27 mouse cellular contexts compared by ENCODE assay signal in the genomic region with DNA sequence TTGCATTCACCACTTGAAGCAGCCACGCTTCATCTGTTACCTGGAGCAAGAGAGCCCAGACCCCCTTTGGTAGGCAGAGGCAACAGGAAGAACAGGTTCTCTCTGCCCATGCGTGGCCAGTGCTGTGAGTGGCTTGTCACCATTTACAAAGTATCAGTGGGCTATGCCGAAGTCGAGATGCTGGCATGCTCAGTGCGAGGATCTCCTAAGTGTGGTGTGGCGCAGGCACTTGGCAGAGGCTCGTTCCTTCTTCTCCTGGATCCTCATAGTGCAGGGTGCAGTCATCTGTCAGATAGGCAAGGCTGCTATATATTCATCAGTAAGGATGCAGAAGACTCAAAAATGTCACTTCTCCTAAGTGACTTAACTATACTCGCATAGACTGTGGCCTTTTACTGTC. TPM values are rescaled to one million over a fixed set of nuclear protein-coding genes. Genes with fewer than 3 reads are reported as not detected.
"Had no signal": no experiment of that assay in that cellular context is flagged by ENCODE, and none has a peak within 500 bp of the region (broad histone marks: within the 10 kb centered on the region; RNA-seq: fewer than 3 reads in every experiment).

No protein-coding gene starts in this region.

- H3K9me3 ChIP-seq: limb, embryonic 10.5 days; limb, embryonic 13.5 days; liver, embryonic 12.5 days; liver, embryonic 15.5 days; lung, embryonic 15.5 days had no signal

- H3K4me3 ChIP-seq: limb, embryonic 10.5 days; limb, embryonic 13.5 days; liver, embryonic 12.5 days; liver, embryonic 15.5 days; lung, embryonic 15.5 days had no signal

- H3K4me1 ChIP-seq: limb, embryonic 10.5 days; limb, embryonic 13.5 days; liver, embryonic 15.5 days; lung, embryonic 15.5 days had no signal

- H3K36me3 ChIP-seq: limb, embryonic 10.5 days; liver, embryonic 12.5 days; liver, embryonic 15.5 days; lung, embryonic 15.5 days had no signal

- DNase-seq: kidney, adult 18-20 months; kidney, adult 9 months; kidney, postnatal 25 days; layer of hippocampus, postnatal 36 days; liver; lung, adult 18-20 months; lung, postnatal 10 days; lung, postnatal 4 days; midbrain, embryonic 14.5 days; right cerebral cortex, adult 18-20 months; right cerebral cortex, postnatal 25 days; thymus, adult 18-20 months; thymus, postnatal 4 days had no signal

- H3K9ac ChIP-seq: limb, embryonic 13.5 days; liver, embryonic 12.5 days; liver, embryonic 15.5 days; lung, embryonic 15.5 days had no signal

- H3K4me2 ChIP-seq: limb, embryonic 13.5 days; liver, embryonic 12.5 days; liver, embryonic 15.5 days; lung, embryonic 15.5 days; midbrain, embryonic 11.5 days had no signal

- H3K27me3 ChIP-seq: limb, embryonic 13.5 days; liver, embryonic 12.5 days; liver, embryonic 15.5 days; lung, embryonic 15.5 days had no signal

- H3K27ac ChIP-seq: kidney, postnatal 0 days; limb, embryonic 10.5 days; limb, embryonic 13.5 days; liver, embryonic 12.5 days; liver, embryonic 15.5 days; lung, embryonic 15.5 days had no signal

- ATAC-seq: liver, embryonic 12.5 days had no signal

RNA-seq across cellular contexts. Expression of a gene that starts 32.9 kb away (rescaled TPM):
- total RNA-seq: layer of hippocampus, adult 8-10 months; megakaryocyte-erythroid progenitor cell, adult 5-6 weeks had no signal
- polyA plus RNA-seq: liver, embryonic 12.5 days; liver, embryonic 15.5 days; midbrain, embryonic 11.5 days; midbrain, embryonic 14.5 days; neural tube, embryonic 11.5 days; neural tube, embryonic 14.5 days; spleen, adult 2 months; stomach, embryonic 16.5 days; testis, adult 2 months had no signal
